Mouse (Mus musculus) adrenal gland, adult 8-10 months (tissue): Measurements from ENCODE around the gene B3galt5. TPM values are rescaled to one million over a fixed set of nuclear protein-coding genes. Genes with fewer than 3 reads are reported as not detected.

Experiments used
- DNase-seq: peaks from one replicate; pipeline ENCODE4 v3.0.0; 2022
- total RNA-seq, 4 experiments: library from RNA; stranded (reverse); gene quantifications; 2 replicates each; pipeline ENCODE4 v1.2.4; 2022

B3galt5 gene
- under 1 TPM; 0.40 to 0.55 (median 0.51) TPM for total RNA-seq

DNA sequence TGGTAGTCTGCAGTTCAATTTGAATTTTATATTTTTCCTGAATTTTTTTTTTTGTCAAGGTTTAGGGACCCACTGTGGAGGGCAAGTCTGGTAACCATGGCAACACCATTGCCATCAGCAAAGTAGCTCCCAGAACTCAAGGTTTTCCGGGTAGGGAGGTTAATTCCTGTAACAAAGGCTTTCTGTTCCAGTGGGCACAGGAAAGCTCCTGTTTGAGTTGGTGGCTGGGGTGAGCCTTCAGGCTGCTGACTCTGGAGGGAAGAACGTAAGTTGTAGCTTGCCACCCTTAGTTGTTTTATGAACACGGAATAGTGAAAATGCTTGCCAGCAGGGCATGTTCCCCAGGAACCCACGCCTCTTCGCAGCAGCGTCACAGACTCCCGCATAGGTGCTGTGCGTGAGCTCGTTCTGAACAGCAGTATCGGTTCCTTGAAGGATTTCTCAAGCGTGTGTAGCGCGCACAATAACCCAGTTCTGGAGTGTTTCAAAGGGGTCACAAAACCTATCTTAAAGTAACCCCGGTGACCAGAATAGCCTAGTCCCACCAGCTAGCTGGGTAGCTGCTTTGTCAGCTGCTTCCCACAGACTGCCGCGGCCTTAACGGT, at the start of gene B3galt5:
Gene B3galt5, plus strand, starts transcription at position 436 of the 605 bp plus-strand sequence.
- no peak for DNase-seq

DNA sequence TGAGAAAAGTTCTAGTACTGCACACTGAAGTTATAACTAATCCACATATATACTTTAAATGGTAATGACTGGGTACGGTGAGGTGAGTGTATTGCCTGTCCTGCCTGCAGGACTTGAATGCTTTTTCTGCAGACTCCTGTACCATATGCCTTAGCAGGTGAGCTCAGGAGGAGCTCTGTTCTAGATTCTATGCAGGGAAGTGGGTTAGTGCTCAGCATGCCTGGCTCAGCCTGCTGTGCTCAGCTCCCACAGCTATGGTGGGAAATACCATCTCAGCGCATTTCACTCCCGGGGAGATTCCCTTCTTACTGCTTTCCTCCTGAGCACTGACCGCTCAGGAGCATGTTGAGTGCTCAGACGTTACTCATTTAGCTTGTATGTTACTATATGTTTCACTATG, 48.0 kb upstream of the B3galt5 start:
- DNase-seq: no peak

DNA sequence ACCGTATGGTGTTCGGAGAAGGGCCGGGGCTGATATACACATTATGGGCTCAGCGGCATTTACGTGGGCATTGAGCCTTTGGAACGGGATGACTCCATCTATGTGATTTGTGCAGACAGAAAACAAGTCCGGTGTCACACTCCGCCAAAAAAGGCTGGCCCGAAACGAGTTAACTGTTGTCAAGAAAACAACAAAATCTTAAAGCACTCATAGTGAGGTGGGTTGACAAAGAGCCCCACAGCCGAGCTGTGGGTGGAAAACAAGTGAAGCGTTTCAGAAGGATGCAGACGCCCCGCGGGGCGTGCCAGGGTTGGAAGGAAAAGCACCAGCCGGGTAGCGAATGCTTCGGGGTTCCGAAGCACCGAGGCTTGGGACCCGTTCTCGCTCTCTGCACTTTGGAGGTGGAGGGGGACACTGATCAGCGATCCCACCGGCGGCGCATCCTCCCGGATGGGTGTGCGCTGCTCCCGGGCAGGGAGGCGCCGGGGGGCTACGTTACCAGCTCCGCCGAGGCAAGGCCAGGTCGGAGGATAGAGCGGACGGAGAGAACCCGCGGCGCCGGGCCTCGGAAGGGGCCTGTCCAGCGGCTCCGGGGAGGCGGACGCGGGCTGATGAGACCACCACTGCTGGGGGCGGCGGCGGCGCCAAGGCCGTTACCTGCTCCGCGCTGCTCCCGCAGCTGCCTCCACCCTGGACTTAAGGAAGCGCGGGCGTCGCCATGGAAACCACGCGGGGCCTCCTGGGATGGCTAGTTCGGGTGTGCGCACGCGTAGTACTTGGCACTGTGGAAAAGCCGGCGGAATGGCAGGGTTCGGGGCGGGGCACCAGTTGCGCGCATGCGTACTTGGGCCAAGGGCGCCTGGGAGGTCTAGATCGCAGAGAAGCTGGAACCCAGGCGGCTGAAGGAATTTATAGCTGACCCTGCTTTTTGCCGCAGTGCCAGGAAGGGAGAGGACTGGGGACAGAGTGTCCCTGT, 43.8 kb upstream of the B3galt5 start, which contains the start of gene Lca5l:
Gene Lca5l, minus strand, starts transcription at position 741 of the 976 bp plus-strand sequence.
- peak; percentile 99 for DNase-seq

DNA sequence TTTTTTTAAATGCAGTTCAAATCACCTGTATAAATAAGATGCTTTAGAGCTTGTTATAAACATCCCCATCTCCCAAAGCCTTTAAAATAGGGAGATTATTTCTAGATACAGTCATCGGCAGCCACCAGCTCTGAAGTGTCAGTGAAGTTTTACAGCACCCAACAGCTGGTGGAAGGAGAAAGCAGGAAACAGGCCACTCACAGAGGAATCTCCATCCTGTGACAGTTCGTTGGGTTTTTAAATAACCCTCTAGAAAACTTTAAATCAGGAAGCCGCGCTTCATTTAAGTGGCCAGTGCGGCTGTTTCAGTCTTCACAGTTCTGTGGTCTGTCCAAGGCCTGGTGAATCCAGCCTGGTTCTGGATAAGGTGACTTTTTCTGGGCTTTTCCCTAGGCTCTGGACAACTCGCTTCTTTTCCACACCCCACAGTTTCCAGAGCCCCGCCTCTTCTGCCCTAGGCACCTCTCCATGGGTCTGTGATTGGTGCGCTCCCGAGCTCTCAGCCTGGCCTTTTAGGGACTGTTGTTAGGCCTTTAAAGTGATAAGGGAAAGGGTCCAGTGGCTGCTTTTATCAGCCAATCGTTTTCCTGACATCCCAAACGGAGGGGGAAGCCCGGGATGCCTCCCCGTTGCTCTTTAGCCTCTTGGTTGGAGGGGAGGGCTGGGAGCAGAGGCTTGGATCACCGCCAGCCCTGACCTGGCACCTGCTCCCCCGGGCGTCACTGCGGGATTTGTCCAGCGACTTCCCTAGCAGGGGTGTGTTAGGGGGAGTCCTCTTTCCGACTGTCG, 35.5 kb upstream of the B3galt5 start, which contains the start of gene Sh3bgr:
Gene Sh3bgr, plus strand, starts transcription at position 538 of the 789 bp plus-strand sequence.
- DNase-seq: peak; percentile 81

DNA sequence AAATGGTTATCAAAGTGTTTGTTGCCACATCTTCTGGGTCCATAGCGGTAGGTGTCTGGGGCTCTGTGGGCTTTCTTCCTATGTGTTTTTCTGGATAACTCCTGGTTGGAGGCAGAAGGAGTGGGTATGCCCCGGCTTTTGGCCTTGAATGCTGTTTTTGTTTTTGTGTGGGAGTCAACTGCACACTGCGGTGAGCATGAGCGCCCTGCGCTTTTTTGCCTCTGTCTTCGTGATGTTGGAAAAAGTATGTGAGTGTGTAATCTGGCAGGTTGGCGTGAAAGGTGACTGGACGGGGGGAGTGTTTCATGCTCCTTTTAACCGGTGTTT, 34.9 kb upstream of the B3galt5 start:
- no peak for DNase-seq

DNA sequence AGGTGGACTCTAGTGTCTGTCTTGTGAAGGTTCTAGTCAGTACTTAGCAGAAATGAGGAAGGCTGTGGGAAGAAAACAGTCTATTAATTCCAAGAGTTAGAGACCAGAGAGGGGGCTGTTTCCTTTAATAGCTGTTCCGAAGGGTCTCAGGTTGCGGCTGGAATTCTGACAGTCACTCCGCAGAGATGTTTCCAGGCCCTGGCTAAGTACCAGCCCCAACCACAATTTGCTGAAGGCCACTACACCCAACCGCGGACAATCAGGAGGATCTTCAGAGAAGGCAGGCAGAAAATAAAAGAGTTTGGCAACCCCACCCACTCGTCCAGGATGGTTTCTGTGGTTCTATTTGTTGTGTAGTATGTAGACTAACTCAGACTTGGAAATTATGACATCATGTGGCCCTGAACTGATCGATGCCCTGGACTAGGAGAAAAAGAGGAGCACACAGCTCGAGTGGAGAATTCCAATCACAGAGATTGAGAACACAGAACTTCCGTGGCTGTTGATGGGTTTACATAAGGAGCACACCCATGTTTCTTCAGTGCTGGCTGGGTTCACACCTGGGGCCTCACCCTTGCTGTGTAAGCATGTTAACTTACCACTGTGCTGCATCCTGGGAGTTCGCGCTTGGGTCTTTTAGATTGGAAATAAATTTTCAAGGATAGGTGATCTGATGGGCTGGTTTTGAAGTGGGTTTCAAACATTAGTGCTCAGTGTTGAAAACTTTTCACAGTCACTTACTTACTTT, 33.9 kb upstream of the B3galt5 start:
- DNase-seq: peak; percentile 24

DNA sequence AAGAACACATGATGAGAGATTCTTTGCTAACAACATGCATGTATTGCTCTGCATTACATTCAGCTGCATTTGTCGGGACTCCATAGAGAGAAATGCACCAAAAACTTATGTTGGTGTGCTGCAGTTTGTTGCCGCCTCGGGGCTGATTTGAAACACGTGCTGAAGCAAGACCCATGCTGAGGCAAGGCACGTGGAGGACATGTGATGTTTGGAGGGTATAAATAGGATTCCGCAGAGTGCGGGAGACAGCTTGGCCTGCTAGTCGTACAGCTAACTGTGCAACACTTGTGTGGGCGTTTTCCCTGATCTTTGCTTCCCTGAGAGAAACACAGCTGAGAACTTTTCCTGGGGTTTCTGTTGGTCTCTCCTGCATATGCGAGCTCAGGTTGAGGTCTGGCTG, 25.8 kb upstream of the B3galt5 start:
- no peak for DNase-seq

DNA sequence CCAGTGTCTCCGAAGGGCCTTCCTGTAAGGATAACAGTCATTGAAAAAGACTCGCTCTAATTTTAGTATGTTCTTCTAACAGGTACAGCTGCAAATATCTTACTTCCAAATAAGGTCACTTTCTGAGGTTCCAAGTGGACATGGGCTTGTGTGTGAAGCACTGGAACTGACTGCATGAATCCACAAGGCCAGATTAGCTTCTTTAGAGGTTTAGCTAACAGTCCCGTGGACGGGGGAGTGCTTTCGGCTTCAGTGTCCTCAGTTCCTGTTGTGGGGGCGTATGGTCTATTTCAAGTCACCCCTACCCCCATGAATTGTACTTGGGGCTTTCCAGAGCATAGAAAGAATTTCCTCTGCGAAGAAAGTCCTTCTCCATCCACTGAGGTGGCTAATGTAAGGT, 24.7 kb upstream of the B3galt5 start:
- DNase-seq: no peak

DNA sequence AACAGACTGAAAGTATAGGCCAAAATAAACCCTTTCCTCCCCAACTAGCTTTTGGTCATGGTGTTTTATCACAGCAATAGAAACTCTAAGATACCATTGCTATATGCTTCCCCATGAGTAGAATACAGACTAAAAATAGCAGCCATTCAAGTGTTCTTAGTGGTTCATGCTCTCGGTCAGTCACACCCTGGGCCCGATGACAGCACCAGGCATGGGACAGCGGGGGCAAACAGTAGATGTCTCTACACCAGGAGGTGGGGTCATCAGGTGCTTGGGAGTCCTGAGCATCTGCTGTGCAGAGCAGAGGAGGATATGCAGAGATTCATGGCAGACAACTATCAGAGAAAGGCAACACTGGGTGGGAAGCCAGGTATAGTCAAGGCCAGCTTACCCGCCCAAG, 22.6 kb upstream of the B3galt5 start:
- DNase-seq: no peak

DNA sequence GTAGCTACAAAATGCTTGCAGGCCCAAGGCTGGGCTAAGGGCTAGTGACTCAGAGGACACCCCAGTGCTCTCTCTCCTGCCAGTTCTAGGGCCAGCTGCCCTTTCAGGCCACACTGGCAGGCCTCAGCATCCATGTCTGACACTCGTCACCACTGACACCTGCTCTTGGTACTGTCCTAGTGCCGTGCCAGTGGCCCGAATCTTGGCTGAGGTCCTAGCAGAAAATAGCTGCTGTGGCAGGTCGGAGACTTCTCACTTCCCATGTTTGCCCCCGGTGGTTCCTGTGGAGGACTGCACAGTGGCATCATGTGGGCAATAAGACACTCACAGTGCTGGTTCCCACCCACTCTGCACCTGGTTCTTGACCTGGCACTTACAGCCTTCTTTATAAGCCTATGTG, 14.1 kb upstream of the B3galt5 start:
- no peak for DNase-seq

DNA sequence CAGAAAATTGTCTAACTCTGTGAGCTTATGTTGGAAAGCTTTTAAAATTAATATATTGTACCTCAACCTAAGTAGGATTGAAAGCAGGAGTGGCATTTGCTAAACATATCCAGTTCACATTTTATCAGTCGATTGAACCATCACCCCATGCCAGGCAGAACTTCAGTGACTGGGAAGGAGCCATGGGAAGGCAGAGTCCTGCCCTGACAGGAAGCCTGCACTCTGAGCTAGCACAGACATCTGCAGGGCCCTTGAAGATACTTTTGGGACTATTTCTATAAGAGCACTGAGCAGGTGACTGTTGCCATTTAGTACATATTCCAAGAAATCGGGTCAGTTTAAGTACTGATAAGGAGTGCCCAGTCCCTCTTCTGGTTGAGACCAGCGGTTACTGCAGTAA, 13.6 kb upstream of the B3galt5 start:
- no peak for DNase-seq

DNA sequence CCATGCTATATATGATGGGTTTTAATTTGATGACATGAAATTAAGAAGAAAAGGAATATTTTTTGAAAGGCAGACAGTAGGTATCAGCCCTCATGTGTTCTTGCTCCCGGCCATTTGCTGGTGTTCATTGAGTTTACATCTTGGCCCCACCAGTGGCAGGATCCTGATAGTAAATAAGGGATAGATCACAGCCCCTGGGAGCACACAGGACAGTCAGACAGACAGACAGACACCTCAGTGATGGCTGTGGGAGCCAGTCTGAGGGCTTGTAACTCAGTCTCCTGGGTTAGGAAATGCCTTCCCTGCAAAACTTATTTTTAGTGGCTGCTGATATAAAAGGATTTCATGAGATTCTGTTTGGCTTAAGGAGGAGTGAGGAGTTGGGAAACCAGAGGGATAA, 13.1 kb upstream of the B3galt5 start:
- DNase-seq: no peak

DNA sequence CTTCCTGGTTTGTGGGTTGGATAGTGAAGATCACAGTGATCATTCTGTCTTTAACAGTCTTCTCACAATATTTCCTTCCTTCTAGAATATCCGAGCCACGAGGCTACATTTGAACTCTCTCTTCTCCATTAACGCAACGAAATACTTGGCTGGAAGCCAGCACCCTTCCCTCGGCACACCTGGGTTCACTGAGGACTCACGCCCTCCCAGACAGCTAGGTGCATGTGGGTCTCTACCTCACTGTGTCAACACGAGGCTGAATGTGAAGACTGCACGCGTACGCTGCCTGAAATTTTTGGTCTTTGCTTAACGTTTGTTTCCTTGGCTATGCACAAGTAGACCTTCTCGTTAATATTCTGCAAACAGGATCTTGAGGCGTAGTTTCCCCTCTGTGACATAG, 7.2 kb upstream of the B3galt5 start:
- DNase-seq: no peak

DNA sequence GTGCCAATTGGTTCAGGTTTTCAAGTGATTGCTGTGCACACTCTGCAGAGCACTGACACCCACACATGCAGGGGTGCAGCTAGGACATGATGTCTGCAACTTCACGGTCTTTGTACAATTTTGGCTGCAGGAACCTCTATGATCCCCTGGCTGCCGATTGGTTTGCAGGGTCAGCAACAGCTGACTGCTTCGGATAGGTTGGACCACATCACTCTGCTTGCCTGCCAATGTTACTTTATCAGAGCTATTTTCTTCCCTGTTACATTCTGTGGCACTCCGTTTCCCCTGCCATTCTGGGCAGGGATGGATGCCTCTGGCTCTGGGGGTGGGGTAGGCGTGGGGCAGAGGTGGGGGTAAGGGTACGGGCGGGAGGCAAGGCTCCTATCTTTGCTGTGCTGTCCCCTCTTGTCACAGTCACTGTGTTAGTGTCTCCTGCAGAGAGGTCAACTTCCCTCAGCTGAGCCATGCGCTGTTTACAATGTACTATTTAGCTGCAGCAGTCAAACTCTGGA, 6.5 kb upstream of the B3galt5 start:
- DNase-seq: no peak

DNA sequence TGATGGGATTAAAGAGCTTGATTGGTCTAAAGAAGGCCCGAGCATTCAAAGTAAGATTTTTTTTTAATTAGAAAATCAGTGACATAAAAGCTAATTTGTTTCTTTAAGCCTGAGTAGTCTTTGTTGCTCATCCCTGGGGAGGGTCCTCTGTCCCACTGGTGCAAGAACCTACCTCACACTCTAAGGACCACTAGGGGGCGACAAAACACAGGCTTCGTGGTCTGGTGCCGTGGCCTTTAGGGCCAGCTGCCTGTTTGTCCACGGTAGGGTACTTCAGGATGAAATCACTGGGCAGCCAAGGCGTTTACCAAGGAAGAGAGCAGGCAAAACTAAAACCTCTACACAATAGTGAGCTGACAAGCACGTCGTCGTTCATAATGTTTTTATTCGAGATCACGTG, 5.2 kb upstream of the B3galt5 start:
- peak; percentile 57 for DNase-seq

DNA sequence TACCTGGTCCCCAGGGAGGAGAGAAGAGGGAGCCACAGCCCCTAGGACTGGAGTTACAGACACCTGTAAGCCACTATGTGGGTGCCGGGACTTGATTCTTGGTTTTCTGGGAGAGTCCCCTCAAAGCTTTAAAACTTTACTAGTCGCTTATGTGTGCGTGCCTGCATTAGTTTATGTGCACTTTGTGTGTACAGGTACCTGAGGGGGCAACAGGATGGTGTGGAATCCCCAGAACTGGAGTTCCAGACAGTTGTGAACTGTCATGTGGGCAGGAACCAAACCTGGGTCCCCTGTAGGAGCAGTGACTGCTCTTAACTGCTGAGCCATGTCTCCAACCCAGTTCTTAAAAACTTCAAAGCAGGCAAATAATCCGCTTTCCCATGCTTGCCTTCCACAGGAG, 4.3 kb upstream of the B3galt5 start:
- DNase-seq: no peak

DNA sequence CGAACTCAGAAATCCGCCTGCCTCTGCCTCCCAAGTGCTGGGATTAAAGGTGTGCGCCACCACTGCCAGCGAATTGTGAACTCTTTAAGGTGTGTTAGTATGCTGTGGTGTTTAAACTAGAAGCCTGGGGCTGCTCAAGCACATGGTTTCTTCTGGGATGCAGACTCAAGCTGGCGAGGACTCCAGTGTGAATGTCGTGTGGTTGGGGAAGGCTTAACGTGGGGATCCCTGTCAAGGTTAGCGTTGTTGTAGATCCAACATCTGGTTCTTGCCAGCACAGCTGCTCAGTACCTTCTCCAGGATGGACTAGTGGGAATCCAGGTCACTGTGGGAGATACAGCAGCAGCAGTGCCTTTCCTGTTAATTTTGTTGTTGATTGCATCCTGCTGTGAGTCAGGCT, 3.6 kb upstream of the B3galt5 start:
- DNase-seq: no peak

DNA sequence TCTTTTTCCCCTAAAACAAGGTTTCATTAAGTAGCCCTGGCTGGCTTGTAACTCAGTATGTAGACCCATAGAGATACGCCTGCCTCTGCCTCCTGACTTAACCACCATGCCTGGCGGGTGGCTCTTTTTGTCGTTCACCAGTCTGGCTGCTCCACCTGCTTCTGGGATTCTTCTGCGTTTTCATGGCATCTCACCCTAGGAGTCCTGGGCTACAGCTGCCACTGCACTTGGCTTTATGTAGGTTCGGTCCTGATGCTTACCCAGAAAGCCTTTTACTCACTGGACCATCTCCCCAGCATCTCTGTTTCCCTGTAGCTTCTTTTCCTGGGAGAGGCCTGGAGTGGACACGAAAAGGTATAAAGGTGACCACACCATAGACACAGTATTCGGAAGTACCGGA, 1.6 kb upstream of the B3galt5 start:
- DNase-seq: no peak

DNA sequence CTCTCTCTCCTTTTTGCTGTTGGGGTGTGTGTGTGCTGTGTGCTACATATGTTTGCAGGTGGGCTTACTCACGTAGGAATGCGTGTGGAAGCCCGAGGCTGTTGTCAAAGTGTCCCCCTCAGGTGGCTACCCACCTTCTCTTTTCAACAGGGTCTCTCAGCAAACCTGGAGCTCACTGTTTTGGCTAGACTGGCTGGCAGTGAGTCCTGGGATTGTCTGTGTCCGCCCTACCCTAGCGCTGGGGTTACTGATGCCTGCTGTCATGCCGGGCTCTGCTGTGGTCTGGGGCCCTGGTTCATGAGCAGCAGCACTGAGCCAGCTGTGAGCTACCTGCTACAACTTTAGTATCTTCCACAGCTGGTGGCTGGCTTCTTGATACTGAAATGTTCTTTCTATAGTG, 8.9 kb downstream of the B3galt5 start:
- DNase-seq: no peak

DNA sequence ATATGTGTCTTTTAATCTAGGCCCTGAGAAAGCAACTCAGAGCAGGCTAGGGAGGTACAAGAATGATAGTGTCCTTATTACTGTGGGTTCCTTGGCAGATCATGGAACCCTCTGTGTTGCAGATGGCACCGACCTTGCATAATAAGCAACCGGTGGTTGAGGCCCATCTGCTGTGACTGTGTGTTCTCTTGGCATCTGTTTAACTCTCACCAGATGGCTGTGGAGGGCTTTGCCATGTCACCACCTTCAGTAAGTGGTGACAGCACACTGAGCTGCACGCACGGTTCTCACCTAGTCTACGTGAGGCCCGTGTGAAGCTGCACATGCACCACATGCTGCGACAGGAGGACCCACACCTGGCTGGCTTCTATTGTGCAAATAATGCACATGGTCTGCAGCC, 14.0 kb downstream of the B3galt5 start:
- DNase-seq: no peak

DNA sequence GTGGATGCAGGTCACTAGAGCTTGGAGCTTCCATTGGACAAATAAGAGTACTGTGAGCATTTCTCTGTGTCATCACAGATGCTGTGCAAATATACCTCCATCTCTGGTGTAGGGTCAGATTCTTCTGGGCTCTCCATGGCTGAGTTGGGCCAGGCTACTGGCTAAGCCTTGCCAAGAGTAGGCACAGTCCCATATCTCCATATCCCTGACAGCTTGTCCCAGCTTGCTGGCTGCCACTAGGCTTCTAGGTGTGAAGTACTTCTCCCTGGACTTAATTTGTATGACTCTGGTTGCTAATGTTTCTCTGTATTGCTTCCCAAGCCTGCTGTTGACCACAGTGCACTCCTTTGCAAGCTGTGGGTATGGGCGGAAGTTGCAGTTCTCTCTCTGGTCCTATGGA, 16.5 kb downstream of the B3galt5 start:
- no peak for DNase-seq

DNA sequence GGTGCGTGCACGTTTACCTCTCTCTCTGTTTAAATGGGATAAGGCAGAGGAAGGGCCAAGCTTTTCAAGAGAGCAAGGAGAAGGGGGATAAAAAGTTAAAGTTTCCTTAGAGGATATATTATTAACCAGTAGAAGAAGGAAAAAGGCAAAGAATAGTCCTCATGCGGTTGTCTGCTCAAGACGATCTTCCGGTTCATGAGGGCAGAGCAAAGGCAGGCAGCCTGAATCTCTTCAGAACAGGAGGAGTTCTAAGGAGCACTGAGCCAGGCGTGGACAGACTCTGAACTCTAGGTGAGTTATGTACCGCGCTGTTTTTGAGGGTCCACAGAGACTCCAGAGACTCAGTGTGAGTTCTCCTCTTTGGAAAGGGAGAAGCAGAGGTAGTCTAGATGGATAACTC, 22.8 kb downstream of the B3galt5 start:
- DNase-seq: no peak
